In the genomic region with DNA sequence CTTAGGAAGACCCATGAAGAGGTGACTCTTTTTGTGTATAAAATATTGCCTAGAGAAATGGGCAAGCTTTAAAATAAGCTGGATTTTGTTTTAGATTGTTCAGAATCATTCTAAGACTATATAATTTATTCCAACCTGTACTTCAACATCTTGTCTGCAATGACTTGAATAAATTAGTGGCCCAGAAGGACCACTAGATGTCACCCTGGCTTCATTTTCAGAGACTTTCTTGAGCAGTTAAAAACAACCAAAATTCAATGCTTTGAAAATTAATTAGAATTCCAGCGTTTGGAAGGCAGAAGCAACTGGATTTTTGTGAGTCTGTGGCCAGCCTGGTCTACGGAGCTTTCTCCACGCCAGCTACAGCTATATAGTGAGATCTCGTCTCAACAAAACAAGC, we compare ENCODE assay signal across 7 mouse cellular contexts. TPM values are rescaled to one million over a fixed set of nuclear protein-coding genes. Genes with fewer than 3 reads are reported as not detected.
A peak's percentile ranks its signal among the peaks of the same experiment; 100 is the strongest.
DNase-seq lines count a peak whose midpoint lies in the region; ATAC-seq lines count a peak whose summit lies in the region.

No protein-coding gene starts in this region.

- peaks cover 5% of the 10 kb centered on the region; the same call in 1 of the 2 replicates for H3K4me1 ChIP-seq in hindbrain, embryonic 14.5 days (replicated peaks; ENCODE audit: control insufficient read depth, insufficient read depth, low read length)
- H3K4me1 ChIP-seq in hindbrain, embryonic 12.5 days, result peaks cover 22% of the 10 kb centered on the region

- no peak for ATAC-seq in hindbrain, embryonic 14.5 days (ENCODE audit: low FRiP score)
- no peak for ATAC-seq in hindbrain, embryonic 12.5 days (ENCODE audit: low FRiP score)

- H3K9me3 ChIP-seq in hindbrain, embryonic 14.5 days (ENCODE audit: control insufficient read depth, low read length), result no peaks in the 10 kb centered on the region
- no peaks in the 10 kb centered on the region for H3K9me3 ChIP-seq in hindbrain, embryonic 12.5 days (replicated peaks)

- no peak overlapping the region for H3K4me3 ChIP-seq in hindbrain, embryonic 14.5 days (replicated peaks; ENCODE audit: low read length)
- no peak overlapping the region for H3K4me3 ChIP-seq in hindbrain, embryonic 12.5 days

- H3K27me3 ChIP-seq in hindbrain, embryonic 14.5 days (ENCODE audit: control insufficient read depth, insufficient read depth, low read length), result 0 out of 2 replicates have a peak, but pooled peaks cover 4% of the 10 kb centered on the region
- H3K27me3 ChIP-seq in hindbrain, embryonic 12.5 days, result no peaks in the 10 kb centered on the region

- H3K4me2 ChIP-seq in hindbrain, embryonic 14.5 days (replicated peaks), result no peak overlapping the region
- H3K4me2 ChIP-seq in hindbrain, embryonic 12.5 days (replicated peaks), result no peak overlapping the region

- 39% methylated on average over 4 of the region's 4 CpGs for WGBS in hindbrain, embryonic 14.5 days
- WGBS in hindbrain, embryonic 12.5 days, result 31% methylated on average over 4 of the region's 4 CpGs

- no peak overlapping the region for H3K9ac ChIP-seq in hindbrain, embryonic 14.5 days
- H3K9ac ChIP-seq in hindbrain, embryonic 12.5 days, result no peak overlapping the region

- no peak overlapping the region for H3K27ac ChIP-seq in hindbrain, embryonic 14.5 days
- no peak overlapping the region for H3K27ac ChIP-seq in hindbrain, embryonic 12.5 days

- DNase-seq in hindbrain, embryonic 14.5 days (ENCODE audit: low spot score), result peak; percentile 84
- DNase-seq in 416B (ENCODE audit: low read depth), result peak; percentile 62
- peak; percentile 55 for DNase-seq in ES-CJ7 (ENCODE audit: low read depth, low spot score)
- DNase-seq in induced T-regulatory cell, adult 2 months (ENCODE audit: low read depth), result peak; percentile 43
- peak; percentile 85 for DNase-seq in retina, postnatal 1 day
- DNase-seq in gastrocnemius, postnatal 10 days, result no peak

- H3K36me3 ChIP-seq in hindbrain, embryonic 14.5 days (replicated peaks; ENCODE audit: control insufficient read depth, insufficient read depth), result no peaks in the 10 kb centered on the region
- no peaks in the 10 kb centered on the region for H3K36me3 ChIP-seq in hindbrain, embryonic 12.5 days

RNA-seq across cellular contexts. Expression of gene Shroom3, which starts 3.8 kb away (rescaled TPM):
- 2.3 and 2.6 TPM in 2 replicates for polyA plus RNA-seq in hindbrain, embryonic 14.5 days (2014; fragmentation: Nextera tagmentation; extraction: Ambion mirVana)
- 5.8 and 6.5 TPM in 2 replicates for polyA plus RNA-seq in hindbrain, embryonic 12.5 days (2016; fragmentation: Nextera tagmentation; extraction: Ambion mirVana)
- 1 to 10 TPM; 1.8 to 3.2 TPM for total RNA-seq in gastrocnemius, postnatal 10 days (2021)

RNA-seq across cellular contexts. Expression of gene Ccdc158, which starts 4.4 kb away (rescaled TPM):
- polyA plus RNA-seq in hindbrain, embryonic 14.5 days (2014; fragmentation: Nextera tagmentation; extraction: Ambion mirVana), result 0.78 and 1.0 TPM in 2 replicates
- 0.52 and 0.55 TPM in 2 replicates for polyA plus RNA-seq in hindbrain, embryonic 12.5 days (2016; fragmentation: Nextera tagmentation; extraction: Ambion mirVana)
- total RNA-seq in gastrocnemius, postnatal 10 days (2021), result not detected
